Mouse (Mus musculus): Measurements from ENCODE around the gene Gmds. TPM values are rescaled to one million over a fixed set of nuclear protein-coding genes. Genes with fewer than 3 reads are reported as not detected.

Gmds gene
- total RNA-seq, 2 experiments from 2014 or later = 6.9 to 7.8 TPM

DNA sequence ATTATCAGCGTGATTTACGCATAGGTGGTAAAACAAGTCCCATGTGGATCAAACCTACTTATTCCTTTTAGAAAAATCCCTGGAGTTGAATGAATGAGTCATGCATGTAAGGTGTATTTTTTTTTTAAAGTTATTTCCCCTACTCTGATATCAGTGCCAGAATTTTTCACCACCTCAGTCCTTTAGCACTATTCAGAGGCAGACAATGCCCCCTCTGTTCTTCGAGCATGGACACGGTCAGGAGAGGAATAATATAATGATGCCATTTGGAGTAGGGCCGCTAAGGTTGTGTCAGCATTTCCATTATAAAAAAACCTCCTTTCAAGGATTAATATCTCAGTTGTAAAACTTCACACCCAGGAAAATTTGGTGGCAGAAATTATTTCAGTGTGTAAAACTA lies 301.6 kb downstream of the Gmds start:
- no peak for ATAC-seq (ENCODE audit: poor library complexity, severe bottlenecking)

DNA sequence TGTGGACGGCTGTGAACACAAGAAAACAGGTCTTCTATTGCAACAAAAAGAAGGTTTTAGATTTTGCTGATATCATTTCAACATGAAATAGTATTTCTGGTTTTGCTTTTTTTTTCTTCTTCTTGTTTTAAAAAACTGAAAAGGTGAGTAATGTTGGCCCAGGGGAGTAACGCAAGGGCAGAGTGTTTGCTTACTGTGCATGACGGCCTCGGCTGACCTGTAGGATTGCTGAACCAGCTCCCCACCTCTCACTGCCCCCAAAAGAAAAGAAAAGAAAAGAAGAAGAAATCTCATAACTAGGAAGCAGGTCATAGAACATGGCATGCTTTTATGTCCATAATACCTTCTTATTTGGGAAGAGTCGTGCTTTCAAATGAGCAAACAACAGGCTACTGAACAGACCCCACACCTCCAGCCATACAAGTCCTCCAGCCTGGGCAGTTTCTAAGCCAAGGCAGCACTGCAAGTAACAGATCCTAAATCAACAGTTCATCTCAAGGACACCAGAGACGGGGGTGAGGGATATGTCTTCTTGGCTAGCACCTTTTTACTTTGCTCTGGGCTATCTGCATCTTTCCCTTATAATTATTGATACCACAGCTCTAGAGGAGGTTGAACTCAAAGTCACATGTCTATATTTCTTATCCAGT lies 303.6 kb downstream of the Gmds start:
- ATAC-seq (ENCODE audit: poor library complexity, severe bottlenecking) = no peak

DNA sequence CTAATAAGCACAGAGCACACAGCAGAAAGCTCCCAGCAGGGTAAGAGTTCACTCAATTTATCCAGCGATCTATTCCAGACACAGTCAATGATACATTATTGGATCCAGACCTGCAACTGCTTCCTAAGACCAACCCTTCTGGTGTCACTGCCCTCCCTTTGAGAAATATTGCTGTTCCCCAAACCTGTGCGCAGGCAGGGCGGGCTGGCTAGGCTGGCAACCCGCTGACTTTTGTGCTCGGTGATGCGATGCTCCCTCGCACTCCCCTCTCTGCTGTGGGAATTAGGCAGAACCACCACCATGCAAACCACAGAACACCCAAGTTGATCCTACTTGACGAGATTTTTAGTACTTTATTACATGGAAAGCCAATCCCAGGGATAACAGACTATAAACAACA lies 304.4 kb downstream of the Gmds start:
- ATAC-seq (ENCODE audit: poor library complexity, severe bottlenecking) = no peak

DNA sequence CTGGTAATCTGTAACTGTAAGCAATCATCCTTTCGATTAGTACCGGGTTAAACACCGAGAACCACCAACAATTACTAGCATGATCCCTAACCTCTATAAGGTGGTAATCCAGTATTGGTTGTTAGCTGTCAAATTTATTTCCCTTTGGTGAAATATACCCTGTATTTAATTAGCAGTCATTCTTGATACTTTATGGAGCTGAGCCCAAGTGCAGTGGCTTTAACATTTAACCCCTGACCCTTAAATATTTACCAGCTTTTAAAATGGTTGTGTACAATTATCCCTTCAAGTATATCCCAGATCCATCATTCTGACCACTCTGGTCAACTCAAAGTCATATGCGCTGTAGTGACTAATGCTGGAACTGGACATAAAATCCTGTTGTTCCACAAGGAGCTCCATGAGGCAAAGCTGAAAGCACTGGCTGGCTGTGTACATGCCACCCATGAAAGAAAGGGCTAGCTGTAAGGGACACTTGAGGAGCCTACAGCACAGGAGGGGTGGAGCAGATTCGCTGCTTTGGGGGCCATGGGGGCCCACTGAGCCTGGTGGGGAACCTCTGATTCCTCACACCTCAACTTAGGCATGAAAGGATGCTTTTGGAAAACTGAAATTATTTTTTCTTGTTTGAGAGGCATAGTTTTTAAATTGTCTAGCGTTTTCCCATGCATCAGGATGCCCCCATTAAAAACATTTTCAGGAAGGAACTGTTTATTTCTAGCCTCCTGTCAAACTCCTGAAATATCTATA lies 312.1 kb downstream of the Gmds start:
- no peak for ATAC-seq (ENCODE audit: poor library complexity, severe bottlenecking)

DNA sequence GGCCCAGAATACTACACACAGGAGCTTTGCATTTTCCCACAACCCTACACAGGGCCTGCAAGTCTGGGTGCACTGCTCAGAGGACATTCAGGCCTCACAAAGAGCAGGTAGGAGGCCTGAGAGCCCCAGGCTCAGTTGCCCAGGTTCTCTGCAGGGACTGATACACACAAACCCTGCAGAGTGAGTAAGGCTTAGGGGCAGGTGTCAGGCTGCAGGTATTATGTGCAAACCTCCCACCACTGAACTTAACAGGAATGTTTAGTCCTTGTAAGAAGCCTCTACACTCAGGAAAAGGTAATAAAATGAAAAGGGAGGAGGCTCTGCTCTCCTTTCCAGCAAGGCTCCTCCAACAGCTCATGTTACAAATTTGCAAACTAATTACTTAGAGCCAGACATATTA lies 313.7 kb downstream of the Gmds start:
- no peak for ATAC-seq (ENCODE audit: poor library complexity, severe bottlenecking)

DNA sequence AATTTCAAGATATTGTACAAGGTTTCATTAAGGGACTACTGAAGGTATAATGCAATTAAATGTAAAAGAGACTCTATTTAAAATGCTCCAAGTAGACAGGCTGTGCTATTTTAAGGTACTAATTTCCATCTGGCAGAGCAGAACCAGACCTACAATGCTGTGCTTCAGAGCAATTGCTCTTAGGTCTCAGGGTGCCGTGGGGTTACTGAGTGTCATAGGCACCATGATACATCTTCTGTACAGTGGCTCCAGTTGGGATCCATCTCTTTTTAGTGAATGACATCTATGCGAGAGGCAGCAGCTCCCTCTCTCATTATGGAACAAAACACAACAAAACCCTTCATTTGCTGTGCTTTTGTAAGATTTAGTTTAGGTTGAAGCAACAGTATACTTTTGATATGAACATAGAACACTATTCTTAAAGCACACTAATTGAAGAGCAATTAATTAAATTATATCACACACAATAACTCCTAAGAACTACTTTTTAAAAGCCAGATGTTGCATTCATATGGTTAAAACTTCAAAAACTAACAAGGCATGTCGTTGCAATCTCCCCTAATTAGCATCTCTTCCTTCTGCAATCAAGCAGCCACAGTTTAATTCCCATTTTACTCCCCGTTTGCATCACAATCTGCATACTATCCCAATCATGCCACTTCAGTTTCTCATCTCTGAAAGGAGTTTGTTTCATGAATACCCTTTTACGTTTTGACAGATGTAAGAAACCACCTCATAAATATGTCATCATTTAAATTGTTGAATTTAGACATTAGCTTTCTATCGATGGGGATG lies 317.9 kb downstream of the Gmds start:
- ATAC-seq (ENCODE audit: poor library complexity, severe bottlenecking) = no peak

DNA sequence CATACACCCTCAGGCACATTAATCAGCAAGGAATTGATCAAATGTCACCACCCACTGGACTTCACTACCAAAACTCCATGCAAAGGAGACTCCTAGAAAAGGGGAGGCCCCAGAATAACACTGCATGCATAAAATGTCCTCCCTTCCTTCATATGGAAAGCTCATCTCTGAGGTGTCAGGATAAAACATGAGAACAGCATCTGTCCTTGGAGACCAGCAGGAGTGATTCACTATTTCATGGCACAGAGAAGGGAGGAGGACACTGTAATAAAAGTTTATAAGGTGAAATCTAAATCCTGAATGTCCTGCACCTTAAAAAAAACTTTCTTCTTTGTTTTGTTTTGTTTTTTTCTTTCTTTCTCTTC lies 319.3 kb downstream of the Gmds start:
- no peak for ATAC-seq (ENCODE audit: poor library complexity, severe bottlenecking)

DNA sequence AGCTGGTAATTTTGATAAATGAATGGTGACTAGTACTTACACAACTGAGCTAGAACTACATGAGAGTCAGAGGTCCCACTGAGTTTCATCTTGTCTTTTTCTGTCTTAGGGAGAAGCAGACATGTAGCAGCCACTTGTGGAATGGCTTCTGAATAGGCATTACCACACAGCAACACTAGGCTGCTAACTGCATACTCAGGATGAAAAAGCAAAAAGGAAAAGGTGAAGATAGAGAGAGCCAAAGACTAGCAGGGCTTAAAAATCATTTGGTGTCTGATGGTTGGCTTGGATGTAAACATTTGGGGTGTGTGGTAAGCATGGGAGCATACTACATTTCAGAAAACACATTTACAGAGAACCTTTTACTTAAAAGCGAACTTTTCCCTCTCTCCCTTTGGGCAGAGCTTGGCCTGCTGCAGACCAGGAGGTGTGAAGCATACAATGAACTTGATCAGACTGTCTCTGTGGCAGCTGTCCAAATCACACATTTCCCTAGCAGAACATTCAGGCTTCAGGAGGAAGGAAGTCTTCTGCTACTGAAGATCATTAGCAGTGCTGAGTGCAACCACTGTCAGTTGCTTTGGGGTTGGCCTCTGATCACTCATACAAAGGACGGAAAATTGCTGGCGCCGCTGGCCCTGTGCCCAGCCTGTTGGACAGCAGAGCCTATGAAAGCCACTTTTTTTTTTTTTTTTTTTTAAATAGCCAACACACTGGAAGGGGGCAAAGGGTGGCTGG lies 319.9 kb downstream of the Gmds start:
- no peak for ATAC-seq (ENCODE audit: poor library complexity, severe bottlenecking)

DNA sequence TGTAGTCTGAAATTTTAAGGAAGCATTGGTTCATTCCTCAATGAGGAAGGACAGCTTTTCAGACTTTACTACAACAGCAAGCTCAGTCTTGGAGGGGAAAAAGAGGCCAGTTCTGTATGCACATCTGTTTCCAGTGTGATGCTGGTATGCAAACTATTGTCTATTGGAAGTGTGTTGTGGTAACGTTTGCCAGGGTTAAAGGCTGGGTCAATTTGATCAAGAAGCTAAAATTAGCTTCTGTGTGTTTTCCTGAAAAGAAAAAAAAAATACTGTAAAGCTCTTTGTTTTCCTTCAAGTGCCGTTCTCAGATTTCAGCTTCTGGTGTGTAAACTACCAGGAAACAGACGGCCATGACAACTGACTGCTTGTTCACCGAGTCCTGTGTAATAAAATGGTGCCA lies 329.7 kb downstream of the Gmds start:
- no peak for ATAC-seq (ENCODE audit: poor library complexity, severe bottlenecking)

DNA sequence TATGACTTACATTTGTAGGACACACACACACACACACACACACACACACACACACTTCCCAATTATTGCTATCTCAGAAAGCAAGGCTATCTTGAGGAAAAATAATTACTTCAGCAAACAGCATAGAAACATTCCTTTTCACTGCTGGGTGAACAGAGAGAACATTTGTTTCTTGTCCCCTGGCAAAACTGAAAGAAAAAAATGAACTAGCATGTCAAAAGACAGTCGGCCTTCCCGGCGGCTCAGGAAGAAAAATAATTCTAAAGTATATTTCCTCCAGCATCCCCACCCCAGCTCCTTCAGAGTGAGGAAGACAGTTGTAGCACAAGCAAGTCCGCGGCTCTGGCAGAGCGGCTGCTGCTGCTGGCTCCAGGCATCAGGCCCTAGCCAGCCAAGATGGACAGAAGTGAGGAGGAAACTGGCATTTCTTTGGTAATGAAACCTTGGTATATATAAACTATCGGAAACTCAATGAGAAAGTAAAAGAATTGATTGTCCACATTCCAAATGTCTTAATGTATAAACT lies 330.4 kb downstream of the Gmds start:
- no peak for ATAC-seq (ENCODE audit: poor library complexity, severe bottlenecking)

DNA sequence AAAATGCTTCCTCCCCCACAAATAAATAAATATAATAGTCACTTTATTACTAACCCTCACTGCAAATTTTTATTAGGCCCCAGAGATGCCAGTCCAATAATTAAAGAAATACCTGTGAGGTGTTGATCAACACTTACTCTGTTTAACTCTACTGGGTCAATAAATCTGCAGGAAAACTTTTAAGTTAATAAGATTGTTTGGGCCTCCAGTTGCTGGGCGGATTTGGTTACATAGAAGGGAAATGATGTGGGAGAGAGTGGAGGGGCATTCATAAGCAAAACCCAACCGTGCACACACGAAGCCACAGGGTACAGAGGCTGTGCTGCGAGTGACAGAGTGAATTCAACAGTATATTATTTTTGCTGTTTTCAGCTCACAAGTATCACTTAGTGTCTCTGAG lies 345.1 kb downstream of the Gmds start:
- no peak for ATAC-seq (ENCODE audit: poor library complexity, severe bottlenecking)

DNA sequence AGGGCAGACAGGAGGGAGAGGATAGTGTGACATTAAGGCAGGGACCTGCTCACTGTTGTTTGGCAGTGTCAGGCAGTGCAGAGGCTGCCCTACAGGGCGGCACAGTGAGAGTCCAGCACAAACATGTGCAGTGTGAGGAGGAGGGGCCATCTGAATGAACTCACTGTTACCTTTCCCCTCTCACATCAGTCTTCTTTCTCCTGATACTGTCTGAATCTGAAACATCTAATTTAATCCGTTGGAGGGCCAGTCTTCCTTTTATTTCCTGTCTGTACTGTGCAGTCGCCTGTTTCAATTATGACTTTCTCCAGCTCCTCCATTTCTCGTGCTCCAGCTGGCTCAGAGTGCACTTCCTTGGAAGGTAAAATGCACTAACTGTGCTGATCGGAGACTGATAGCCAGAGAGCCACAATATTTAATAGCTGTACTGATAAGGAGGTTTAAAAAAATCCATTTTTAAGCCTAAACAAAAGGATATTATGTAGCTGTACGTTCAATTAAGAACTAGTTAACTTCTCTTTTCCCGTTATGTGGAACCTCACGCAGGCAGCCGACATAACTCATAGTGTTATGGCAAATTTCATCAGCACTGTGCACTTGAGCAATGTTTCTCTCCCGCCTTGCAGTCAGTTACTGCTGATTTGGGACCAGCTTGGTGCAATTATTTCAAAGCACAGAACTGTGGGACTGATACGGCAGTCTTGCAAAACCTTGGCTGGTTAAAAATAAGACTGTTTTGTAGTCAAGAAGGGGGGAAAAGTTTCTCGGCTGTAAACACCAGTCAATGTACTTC lies 345.9 kb downstream of the Gmds start:
- ATAC-seq (ENCODE audit: poor library complexity, severe bottlenecking) = peak; percentile 78

DNA sequence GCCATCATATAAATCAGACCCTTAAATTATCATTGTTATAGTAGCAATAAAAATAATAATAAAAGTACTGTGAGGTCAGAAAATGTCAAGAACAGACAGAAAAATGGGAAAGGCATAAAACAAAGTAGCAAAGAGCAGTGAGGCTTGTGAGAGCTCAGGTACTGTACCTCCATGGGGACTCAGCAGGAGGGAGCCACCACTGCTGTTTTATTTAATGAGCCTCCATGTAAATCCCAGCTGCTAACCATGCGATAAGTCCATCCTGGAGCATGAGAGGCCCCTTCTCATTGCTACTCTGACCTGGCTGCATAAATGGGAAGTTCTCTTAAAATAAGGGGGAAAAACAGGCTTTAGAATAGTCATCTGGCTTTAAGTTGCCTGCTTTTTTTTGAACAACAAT lies 357.3 kb downstream of the Gmds start:
- no peak for ATAC-seq (ENCODE audit: poor library complexity, severe bottlenecking)

DNA sequence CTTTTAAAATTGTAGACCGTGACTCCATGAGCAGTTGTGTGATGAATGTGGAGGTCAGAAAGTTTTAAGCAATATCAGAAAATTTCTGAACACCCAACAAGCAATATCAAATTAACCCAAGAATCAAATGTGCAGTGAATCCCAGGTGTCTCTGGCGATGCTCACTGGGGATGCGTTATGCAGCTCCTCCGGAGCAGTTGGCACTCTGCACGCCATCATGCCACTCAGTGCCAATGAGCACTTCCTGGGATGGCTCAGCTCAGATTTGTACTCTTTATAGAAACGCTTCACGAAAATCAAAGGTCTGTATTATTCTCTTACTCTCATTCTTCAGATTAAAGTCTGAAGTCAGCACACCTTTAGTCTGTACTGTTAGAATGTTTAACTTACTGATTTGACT lies 360.4 kb downstream of the Gmds start:
- no peak for ATAC-seq (ENCODE audit: poor library complexity, severe bottlenecking)

DNA sequence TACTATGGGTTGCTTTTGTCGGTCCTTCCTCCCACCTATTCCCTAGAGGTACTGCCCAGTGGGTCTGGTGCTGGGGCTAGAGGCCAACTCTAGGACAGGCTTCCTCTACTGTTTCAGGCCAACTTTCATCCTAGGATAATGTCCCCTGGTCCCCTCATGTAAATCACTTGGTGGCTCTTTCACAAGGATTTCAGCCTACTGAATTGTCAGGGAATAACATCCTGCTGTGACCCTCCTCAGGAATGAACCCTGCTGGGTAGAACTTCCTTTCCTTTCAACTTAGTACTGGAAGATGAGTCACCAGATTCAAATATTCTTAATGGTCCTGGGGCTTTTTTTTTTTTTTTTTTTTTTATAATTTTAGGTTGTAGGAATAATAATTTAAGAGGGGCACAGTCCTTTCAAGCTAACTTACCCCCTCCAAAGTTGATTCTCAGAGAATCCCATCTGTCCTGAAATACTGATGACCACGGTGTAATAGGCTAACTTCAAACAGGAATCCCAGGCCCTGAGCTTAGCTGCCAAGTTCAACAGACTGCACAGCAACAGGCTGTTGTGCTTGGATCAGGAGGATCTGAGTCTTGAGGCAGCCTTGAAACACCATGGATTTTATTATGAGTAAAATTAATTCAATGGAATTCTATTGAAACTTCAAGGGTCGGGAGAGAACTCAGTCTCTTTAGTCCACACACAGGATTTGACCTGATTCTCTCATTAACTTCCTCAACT lies 363.6 kb downstream of the Gmds start:
- ATAC-seq (ENCODE audit: poor library complexity, severe bottlenecking) = no peak

DNA sequence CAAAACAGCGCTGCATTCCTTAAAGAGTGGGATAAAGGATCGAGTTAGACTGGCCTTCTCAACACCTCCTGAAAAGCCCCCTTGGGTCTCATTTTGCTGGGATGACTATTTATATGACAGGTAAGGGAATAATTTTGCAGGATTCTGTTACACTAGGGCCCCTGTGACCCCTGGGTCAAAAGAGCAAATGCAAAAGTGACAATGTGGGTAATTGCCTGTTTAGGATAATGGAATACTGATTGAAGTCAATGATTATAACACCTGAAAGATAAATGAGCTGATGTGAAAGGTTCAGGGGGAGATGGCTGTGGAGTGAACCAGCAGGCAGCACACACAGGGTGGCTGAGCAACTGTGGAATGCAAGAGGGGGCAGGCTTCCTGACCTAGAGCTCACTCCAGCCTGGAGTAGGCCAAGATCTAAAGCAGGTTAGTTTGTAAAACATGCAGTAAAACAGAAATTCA lies 367.5 kb downstream of the Gmds start:
- ATAC-seq (ENCODE audit: poor library complexity, severe bottlenecking) = no peak

DNA sequence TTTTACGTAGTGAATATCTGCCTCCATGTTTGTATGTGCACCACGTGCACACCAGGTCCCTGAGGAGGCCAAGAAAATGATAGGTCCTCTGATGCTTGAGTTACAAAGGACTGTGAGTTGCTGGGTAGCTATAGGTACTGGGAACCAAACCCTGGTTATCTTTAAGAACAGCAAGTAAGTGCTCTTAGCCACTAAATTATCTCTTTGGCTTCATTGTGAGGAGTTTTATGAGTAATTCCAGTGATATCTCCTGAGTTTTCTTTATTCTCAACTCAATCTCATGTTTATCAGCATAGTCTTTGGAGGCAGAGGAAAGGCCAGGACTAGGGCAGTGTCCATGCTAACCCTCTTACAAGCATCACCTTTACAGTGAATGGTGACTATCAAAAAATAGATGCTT lies 370.3 kb downstream of the Gmds start:
- no peak for ATAC-seq (ENCODE audit: poor library complexity, severe bottlenecking)

DNA sequence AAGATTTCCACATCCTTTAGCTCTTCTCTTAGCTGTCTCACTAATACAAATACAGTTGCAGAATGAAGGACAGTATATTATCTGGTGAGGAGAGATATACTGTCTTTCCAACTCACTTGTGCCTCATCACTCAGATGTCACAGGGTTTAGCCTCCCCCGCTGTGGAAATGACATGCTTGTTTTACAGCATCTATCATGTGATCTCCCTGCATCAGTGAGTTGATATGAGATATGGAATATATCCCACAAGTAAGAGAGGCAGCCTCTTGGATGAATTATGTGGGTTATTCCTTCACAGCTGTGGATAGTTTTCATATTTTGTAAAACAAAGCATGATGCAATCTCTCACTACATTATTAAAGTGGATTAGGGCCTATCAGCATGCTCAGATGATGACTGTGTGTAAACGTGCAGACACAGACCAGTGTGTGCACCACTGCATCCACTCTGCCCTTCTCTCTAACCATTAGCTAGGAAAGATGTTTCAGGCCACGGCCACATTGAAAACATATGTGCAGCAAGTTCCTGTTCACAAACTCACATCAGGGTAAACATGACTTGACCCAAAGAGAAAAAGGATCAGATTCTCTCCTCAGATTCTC lies 371.5 kb downstream of the Gmds start:
- no peak for ATAC-seq (ENCODE audit: poor library complexity, severe bottlenecking)

DNA sequence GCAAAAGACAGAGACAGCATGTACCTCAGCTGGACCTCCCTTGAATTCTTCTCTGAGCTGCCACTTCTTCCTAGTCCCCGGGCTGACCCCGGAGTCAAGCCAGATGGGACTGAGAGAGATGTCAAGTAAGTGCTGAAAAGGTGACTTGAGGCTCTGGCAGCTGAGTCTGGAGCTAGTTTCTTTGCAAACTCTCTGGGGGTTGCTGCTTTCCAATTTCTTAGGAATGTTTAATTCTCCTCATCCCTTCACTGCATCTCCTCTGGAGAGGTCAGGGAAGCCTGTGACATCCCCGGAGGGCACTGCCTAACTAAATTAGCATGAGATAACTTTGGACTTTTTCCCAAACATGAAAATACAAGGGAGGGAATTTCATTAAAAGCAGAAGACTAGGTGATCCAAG lies 378.0 kb downstream of the Gmds start:
- ATAC-seq (ENCODE audit: poor library complexity, severe bottlenecking) = no peak

All from megakaryocyte, adult 5-6 weeks (primary cell).